Mouse (Mus musculus): ENCODE data around the gene Plekhd1.

Plekhd1 gene

GRCm38 (mm10) chr12:80698526-80699143, 6.2 kb downstream of the Plekhd1 start:
- no peak for DNase-seq (ENCODE audit: extremely low read depth, insufficient read length, low spot score)

GRCm38 (mm10) chr12:80699144-80699531, 6.7 kb downstream of the Plekhd1 start:
- no peak for DNase-seq (ENCODE audit: extremely low read depth, insufficient read length, low spot score)

GRCm38 (mm10) chr12:80701332-80701731, 8.9 kb downstream of the Plekhd1 start:
- DNase-seq (ENCODE audit: extremely low read depth, insufficient read length, low spot score) = no peak

GRCm38 (mm10) chr12:80706208-80706914, 14.0 kb downstream of the Plekhd1 start:
- DNase-seq (ENCODE audit: extremely low read depth, insufficient read length, low spot score) = no peak

GRCm38 (mm10) chr12:80706915-80707604, 14.7 kb downstream of the Plekhd1 start:
- no peak for DNase-seq (ENCODE audit: extremely low read depth, insufficient read length, low spot score)

- no peak for DNase-seq (ENCODE audit: extremely low read depth, insufficient read length, low spot score)
Observed at GRCm38 (mm10) chr12:80715915-80716314, 23.5 kb downstream of the Plekhd1 start.

- no peak for DNase-seq (ENCODE audit: extremely low read depth, insufficient read length, low spot score)
Observed at GRCm38 (mm10) chr12:80719141-80719540, 26.8 kb downstream of the Plekhd1 start.

- no peak for DNase-seq (ENCODE audit: extremely low read depth, insufficient read length, low spot score)
Observed at GRCm38 (mm10) chr12:80720507-80720906, 28.1 kb downstream of the Plekhd1 start.

- no peak for DNase-seq (ENCODE audit: extremely low read depth, insufficient read length, low spot score)
Observed at GRCm38 (mm10) chr12:80721458-80721857, 29.1 kb downstream of the Plekhd1 start.

- no peak for DNase-seq (ENCODE audit: extremely low read depth, insufficient read length, low spot score)
Observed at GRCm38 (mm10) chr12:80724853-80725559, 32.6 kb downstream of the Plekhd1 start.

- no peak for DNase-seq (ENCODE audit: extremely low read depth, insufficient read length, low spot score)
Observed at GRCm38 (mm10) chr12:80728207-80728606, 35.8 kb downstream of the Plekhd1 start.

GRCm38 (mm10) chr12:80728814-80729213, 36.4 kb downstream of the Plekhd1 start:
- no peak for DNase-seq (ENCODE audit: extremely low read depth, insufficient read length, low spot score)

- no peak for DNase-seq (ENCODE audit: extremely low read depth, insufficient read length, low spot score)
Observed at GRCm38 (mm10) chr12:80729758-80730530, 37.6 kb downstream of the Plekhd1 start.

GRCm38 (mm10) chr12:80730567-80730966, 38.2 kb downstream of the Plekhd1 start:
- peak; percentile 60 for DNase-seq (ENCODE audit: extremely low read depth, insufficient read length, low spot score)

- no peak for DNase-seq (ENCODE audit: extremely low read depth, insufficient read length, low spot score)
Observed at GRCm38 (mm10) chr12:80734526-80735470, 42.4 kb downstream of the Plekhd1 start.

GRCm38 (mm10) chr12:80736464-80737282, 44.3 kb downstream of the Plekhd1 start:
- no peak for DNase-seq (ENCODE audit: extremely low read depth, insufficient read length, low spot score)

- DNase-seq (ENCODE audit: extremely low read depth, insufficient read length, low spot score) = no peak
Observed at GRCm38 (mm10) chr12:80737283-80737600, 44.9 kb downstream of the Plekhd1 start.

GRCm38 (mm10) chr12:80739482-80739881, 47.1 kb downstream of the Plekhd1 start:
- DNase-seq (ENCODE audit: extremely low read depth, insufficient read length, low spot score) = no peak

GRCm38 (mm10) chr12:80744614-80745013, 52.2 kb downstream of the Plekhd1 start:
- no peak for DNase-seq (ENCODE audit: extremely low read depth, insufficient read length, low spot score)

All from 3134 (cell line).